8 mouse cellular contexts compared by ENCODE assay signal in genomic region chr9:50452303-50452775, GRCm38 (mm10). TPM values are rescaled to one million over a fixed set of nuclear protein-coding genes. Genes with fewer than 3 reads are reported as not detected.
DNase-seq lines count a peak whose midpoint lies in the region; ATAC-seq and TF ChIP-seq lines count a peak whose summit lies in the region.

No protein-coding gene starts in this region.

- DNase-seq in ZHBTc4 (ENCODE audit: low read depth, low spot score) = peak; percentile 94
- peak; percentile 88 to 96 for DNase-seq in cerebellum, postnatal 4 days (ENCODE audit: low spot score in 2 of 2)
- DNase-seq in gastrocnemius, adult 2 months = peak; percentile 88
- DNase-seq in hindlimb bud, embryonic 11.5 days (ENCODE audit: extremely low spot score, low read depth, low spot score) = peak; percentile 33
- DNase-seq in left cerebral cortex, adult 2 months (ENCODE audit: extremely low spot score in 1 of 2, low spot score in 2 of 2) = peak; percentile 82
- DNase-seq in right cerebral cortex, adult 18-20 months = peak; percentile 87
- peak; percentile 91 for DNase-seq in urinary bladder, postnatal 14 days (ENCODE audit: low spot score)

- ATAC-seq in megakaryocyte, adult 5-6 weeks (ENCODE audit: poor library complexity, severe bottlenecking) = peak; percentile 99

- intact Hi-C loops in gastrocnemius, adult 2 months (cut with DNase I) = no loop called here
- intact Hi-C loops in left cerebral cortex, adult 2 months (cut with DNase I) = loop anchor here (2.0 kb wide), 1 partner anchor 76 kb away; the partner anchor contains the start of gene Pts

- peak overlapping the region; percentile 65 for H3K4me3 ChIP-seq in gastrocnemius, adult 2 months
- H3K4me3 ChIP-seq in left cerebral cortex, adult 2 months = peak overlapping the region; percentile 24

- H3K27ac ChIP-seq in gastrocnemius, adult 2 months = peak overlapping the region; percentile 72
- H3K27ac ChIP-seq in left cerebral cortex, adult 2 months = peak overlapping the region; percentile 34

- TF ChIP-seq CTCF in gastrocnemius, adult 2 months (IDR thresholded peaks at IDR 0.05) = peak; percentile 96
- TF ChIP-seq CTCF in left cerebral cortex, adult 2 months (IDR thresholded peaks at IDR 0.05) = peak; percentile 99

RNA-seq across cellular contexts. Expression of gene Plet1, which starts 42.0 kb away (rescaled TPM):
- total RNA-seq in gastrocnemius, adult 2 months (2021) = under 1 TPM in 1 of 2 experiments, not detected in 1; 0.36 TPM
- total RNA-seq in left cerebral cortex, adult 2 months (2021) = not detected
- not detected in 2 replicates for total RNA-seq in megakaryocyte, adult 5-6 weeks (2015)
- not detected in 2 replicates for total RNA-seq in megakaryocyte, adult 5-6 weeks (2017)

Comparison
In these comparisons a context has a peak if more than half of its experiments do, and no peak if none do; other contexts are left out.
1. Peak in every context shown above with its lines: DNase-seq, ATAC-seq, H3K4me3 ChIP-seq and H3K27ac ChIP-seq.
2. DNase-seq: peak in every context shown above with its lines; median percentile 94 in ZHBTc4; 92 in cerebellum, postnatal 4 days; 91 in urinary bladder, postnatal 14 days; 88 in gastrocnemius, adult 2 months; 87 in right cerebral cortex, adult 18-20 months; 82 in left cerebral cortex, adult 2 months; 33 in hindlimb bud, embryonic 11.5 days.